Mouse (Mus musculus): ENCODE data around the gene Kat5.

DNA sequence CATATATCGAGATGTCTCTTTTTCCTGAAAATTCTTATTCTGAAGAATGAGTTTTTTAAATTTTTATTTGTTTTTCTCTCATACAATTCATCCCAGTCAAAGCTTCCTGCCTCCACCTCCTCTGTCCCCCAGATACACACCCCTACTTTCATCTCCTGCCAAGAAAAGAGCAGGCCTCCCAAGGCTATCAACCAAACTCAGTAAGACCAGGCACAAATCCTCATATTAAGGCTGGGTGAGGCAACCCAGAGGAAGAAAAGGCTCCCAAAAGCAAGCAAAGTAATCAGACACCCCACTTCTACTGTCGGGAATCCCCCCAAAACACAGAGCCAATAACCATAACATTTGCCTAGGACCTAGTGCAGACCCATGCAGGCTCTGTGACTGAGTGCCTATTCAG lies 28.0 kb downstream of the Kat5 start:
- TF ChIP-seq MAZ (IDR thresholded peaks at IDR 0.05; ENCODE audit: low read depth, low read length) (no peak), POLR2A (IDR thresholded peaks at IDR 0.05; ENCODE audit: control insufficient read depth in 1 of 2, insufficient read depth in 1 of 2, low read depth in 1 of 2, low read length in 2 of 2, poor library complexity in 1 of 2) (no peak), E2F4 (IDR thresholded peaks at IDR 0.05; ENCODE audit: borderline replicate concordance, low read depth, low read length) (no peak), CTCF (IDR thresholded peaks at IDR 0.05 in 2 of 3, conservative IDR thresholded peaks at IDR 0.05 in 1 of 3; ENCODE audit: control insufficient read depth in 1 of 3, insufficient read depth in 1 of 3, low read depth in 2 of 3, low read length in 3 of 3, poor library complexity in 1 of 3, severe bottlenecking in 1 of 3) (no peak), EP300 (IDR thresholded peaks at IDR 0.05; ENCODE audit: low read depth in 1 of 2, low read length in 2 of 2) (no peak), ZMIZ1 (IDR thresholded peaks at IDR 0.05; ENCODE audit: low read depth, low read length) (no peak), GATA1 (IDR thresholded peaks at IDR 0.05; ENCODE audit: low read depth, low read length) (no peak), TCF12 (IDR thresholded peaks at IDR 0.05; ENCODE audit: low read depth, low read length) (no peak), UBTF (IDR thresholded peaks at IDR 0.05; ENCODE audit: borderline replicate concordance, insufficient read depth, low read depth, low read length) (no peak), MAFK (IDR thresholded peaks at IDR 0.05; ENCODE audit: borderline replicate concordance, low read depth, low read length) (no peak), USF1 (IDR thresholded peaks at IDR 0.05; ENCODE audit: low read depth, low read length) (no peak)

All from MEL (cell line).